Mouse (Mus musculus): ENCODE results near the gene Tcte3. TPM values are rescaled to one million over a fixed set of nuclear protein-coding genes. Genes with fewer than 3 reads are reported as not detected.

The Tcte3 gene
- polyA plus RNA-seq (2012; rRNA removed), result 0.35 TPM in 1 of 2 replicates, not detected in the other

GRCm38 (mm10) chr17:15041175-15041729, at the start of gene Tcte3, which contains the start of the genes Ermard and Gm3448:
Gene Tcte3, minus strand, starts transcription at chr17:15041488.
Gene Ermard, plus strand, starts transcription at chr17:15041208.
Gene Gm3448, minus strand, starts transcription at chr17:15041537.

GRCm38 (mm10) chr17:15009706-15010413, 31.4 kb downstream of the Tcte3 start, which contains the start of gene Gm3435:
Gene Gm3435, plus strand, starts transcription at chr17:15010176.

GRCm38 (mm10) chr17:14978362-14979038, 62.8 kb downstream of the Tcte3 start, which contains the start of the genes 9030025P20Rik and Gm3417:
Gene 9030025P20Rik, plus strand, starts transcription at chr17:14978468.
Gene Gm3417, minus strand, starts transcription at chr17:14978790.

Other genes with a start within 250 kb of the Tcte3 start
- gene Wdr27, start 98.3 kb downstream of the Tcte3 start, polyA plus RNA-seq (2012; rRNA removed), result 2.0 and 3.8 TPM in 2 replicates
- gene 1600012H06Rik, start 98.3 kb downstream of the Tcte3 start, polyA plus RNA-seq (2012; rRNA removed), result 19.8 and 22.3 TPM in 2 replicates
- gene Phf10, start 80.2 kb downstream of the Tcte3 start, polyA plus RNA-seq (2012; rRNA removed), result 86.6 and 89.9 TPM in 2 replicates
- 14.2 and 19.5 TPM in 2 replicates for gene 9030025P20Rik, start 63.0 kb downstream of the Tcte3 start, polyA plus RNA-seq (2012; rRNA removed)
- 0.72 TPM in 1 of 2 replicates, not detected in the other for gene Gm3417, start 62.7 kb downstream of the Tcte3 start, polyA plus RNA-seq (2012; rRNA removed)
- 6.1 and 7.0 TPM in 2 replicates for gene Gm3435, start 31.3 kb downstream of the Tcte3 start, polyA plus RNA-seq (2012; rRNA removed)
- gene Ermard, start 280 bp downstream of the Tcte3 start, polyA plus RNA-seq (2012; rRNA removed), result 69.0 and 96.8 TPM in 2 replicates
- 3.3 and 4.2 TPM in 2 replicates for gene Gm3448, start within 50 bp of the Tcte3 start, polyA plus RNA-seq (2012; rRNA removed)